Mouse (Mus musculus) lung, embryonic 15.5 days (tissue): ENCODE results near the gene Mlkl. TPM values are rescaled to one million over a fixed set of nuclear protein-coding genes. Genes with fewer than 3 reads are reported as not detected.

Experiments used
- ATAC-seq: fragments of 200-750 bp; cut with Nextera tagmentation; 2 replicates; pipeline ENCODE4 v1.8.0; 2017; ENCODE audit warnings: moderate number of reproducible peaks, borderline replicate concordance; ENCODE audit not compliant: low FRiP score, low TSS enrichment; ENCODE audit errors: extremely low read depth
- H3K27ac ChIP-seq: fragments of 300-500 bp; sonication (generic); 2 replicates; pipeline ENCODE4 v1.5.1; 2015; ENCODE audit warnings: moderate library complexity, mild to moderate bottlenecking, inconsistent platforms
- H3K27me3 ChIP-seq: fragments of 300-500 bp; sonication (generic); 2 replicates; pipeline ENCODE4 v1.6.1; 2015; ENCODE audit warnings: inconsistent platforms
- H3K36me3 ChIP-seq: fragments of 300-500 bp; sonication (generic); 2 replicates; pipeline ENCODE4 v1.6.1; 2015; ENCODE audit warnings: inconsistent platforms
- H3K4me1 ChIP-seq: fragments of 300-500 bp; sonication (generic); 2 replicates; pipeline ENCODE4 v1.6.1; 2015; ENCODE audit warnings: inconsistent platforms
- H3K4me2 ChIP-seq: fragments of 300-500 bp; sonication (generic); 2 replicates; pipeline ENCODE4 v1.6.1; 2015; ENCODE audit warnings: inconsistent platforms, mild to moderate bottlenecking, moderate library complexity
- H3K4me3 ChIP-seq: fragments of 300-500 bp; sonication (generic); 2 replicates; pipeline ENCODE4 v1.5.1; 2015; ENCODE audit warnings: mild to moderate bottlenecking, inconsistent platforms
- H3K9ac ChIP-seq: fragments of 300-500 bp; sonication (generic); 2 replicates; pipeline ENCODE4 v1.6.1; 2015; ENCODE audit warnings: inconsistent platforms
- H3K9me3 ChIP-seq: fragments of 300-500 bp; sonication (generic); 2 replicates; pipeline ENCODE4 v1.6.1; 2016; ENCODE audit warnings: inconsistent platforms
- WGBS: fragments of 180-500 bp; shearing (Covaris S2); methylation state at CpG from one replicate; pipeline ENCODE4 v1.1.7; 2015; 5-methylcytosine and 5-hydroxymethylcytosine counted together
- polyA plus RNA-seq: library from polyadenylated mRNA; unstranded; fragments of >200 nt; fragmentation: Nextera tagmentation; extraction: Ambion mirVana; gene quantifications from 2 replicates; pipeline ENCODE4 v1.2.1, GENCODE M21; 2015

The Mlkl gene
- polyA plus RNA-seq: 4.3 and 5.2 TPM in 2 replicates

DNA sequence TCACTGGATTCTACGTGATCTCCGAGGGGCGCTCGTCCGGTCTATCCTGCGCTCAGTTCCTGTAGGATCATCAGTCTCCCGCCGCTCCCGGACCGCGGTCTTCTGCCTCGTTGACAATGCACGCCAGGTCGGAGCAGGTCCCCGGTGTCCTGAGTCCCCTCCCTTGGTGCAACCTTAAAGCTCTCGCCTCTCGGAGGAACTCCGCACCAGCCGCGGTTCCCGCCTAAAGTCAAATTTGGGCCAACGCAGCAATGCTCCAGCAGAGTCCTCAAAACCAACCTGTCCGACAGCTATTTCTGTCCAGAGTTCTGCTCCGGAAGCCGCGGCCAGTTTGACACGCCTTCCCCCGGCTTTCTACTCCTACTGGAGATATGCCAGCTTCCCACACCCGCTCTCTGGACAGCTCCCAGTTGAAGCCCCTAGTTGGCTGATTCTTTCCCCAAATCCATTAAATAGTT is at the start of gene Mlkl:
Gene Mlkl (minus strand): TSS at position 288 of the 458 bp plus-strand sequence.
- H3K36me3 ChIP-seq: no peaks in the 10 kb centered on the region
- peak within 1 kb of the TSS; percentile 27 for H3K27ac ChIP-seq
- H3K27me3 ChIP-seq: no peaks in the 10 kb centered on the region
- ATAC-seq: peak; percentile 31; the same call in 1 of the 2 replicates
- no peaks in the 10 kb centered on the region for H3K9me3 ChIP-seq
- WGBS: 1% methylated on average over 29 of the region's 29 CpGs
- H3K4me1 ChIP-seq: 0 out of 2 replicates have a peak, but pooled peaks cover 12% of the 10 kb centered on the region
- peak within 1 kb of the TSS; percentile 48 for H3K4me3 ChIP-seq
- peak within 1 kb of the TSS; percentile 36 for H3K9ac ChIP-seq
- H3K4me2 ChIP-seq: peak within 1 kb of the TSS; percentile 86

DNA sequence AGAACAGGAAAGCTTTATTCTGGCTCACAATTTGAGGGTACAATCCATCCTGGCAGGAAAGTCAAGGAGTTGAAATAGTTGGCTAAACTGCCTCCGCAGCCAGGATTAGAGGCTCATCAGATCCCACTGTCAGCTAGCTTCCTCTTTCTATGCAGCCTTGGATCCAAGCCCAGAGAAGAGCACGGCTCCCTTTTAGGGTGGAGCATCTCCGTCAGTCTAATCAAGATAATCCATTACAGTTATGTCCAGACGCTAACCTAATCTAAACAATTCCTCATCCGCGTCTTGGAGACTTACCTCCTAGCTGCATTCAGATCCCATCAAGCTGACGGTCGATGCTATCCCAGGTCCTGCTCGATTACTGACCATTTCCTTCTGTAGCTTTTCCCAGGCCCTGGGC is 47.9 kb upstream of the Mlkl start:
- Histone ChIP-seq H3K27ac (no peak overlapping the region), H3K4me1 (no peaks in the 10 kb centered on the region), H3K9ac (no peak overlapping the region), H3K4me3 (no peak overlapping the region), H3K9me3 (no peaks in the 10 kb centered on the region), H3K27me3 (peaks cover 9% of the 10 kb centered on the region; the same call in 1 of the 2 replicates), H3K36me3 (no peaks in the 10 kb centered on the region), H3K4me2 (no peak overlapping the region)
- 31% methylated on average over 9 of the region's 9 CpGs for WGBS
- ATAC-seq: no peak

DNA sequence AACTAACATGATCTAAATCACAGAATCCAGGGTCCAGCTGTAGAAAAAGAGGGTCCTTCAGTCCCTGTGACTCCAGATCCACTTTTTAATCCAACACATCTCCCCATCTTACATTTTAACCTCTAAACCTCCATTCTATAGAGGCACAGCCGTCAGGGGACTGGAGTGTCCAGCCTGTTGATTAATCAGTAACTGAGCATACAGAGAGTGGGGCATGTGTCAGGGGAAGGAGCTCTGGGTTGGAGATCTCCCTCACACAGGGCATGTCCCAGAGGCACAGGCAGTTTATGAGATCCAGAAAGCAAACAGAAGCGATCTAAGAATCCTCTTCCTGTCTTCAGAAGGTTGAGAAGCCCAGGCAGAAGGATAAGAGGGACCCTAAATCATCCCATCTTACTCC is 46.7 kb upstream of the Mlkl start:
- Histone ChIP-seq H3K4me2 (no peak overlapping the region), H3K4me3 (no peak overlapping the region), H3K9me3 (no peaks in the 10 kb centered on the region), H3K4me1 (no peaks in the 10 kb centered on the region), H3K9ac (no peak overlapping the region), H3K27ac (no peak overlapping the region), H3K36me3 (no peaks in the 10 kb centered on the region), H3K27me3 (0 out of 2 replicates have a peak, but pooled peaks cover 6% of the 10 kb centered on the region)
- ATAC-seq: no peak
- 43% methylated on average over 2 of the region's 2 CpGs for WGBS

DNA sequence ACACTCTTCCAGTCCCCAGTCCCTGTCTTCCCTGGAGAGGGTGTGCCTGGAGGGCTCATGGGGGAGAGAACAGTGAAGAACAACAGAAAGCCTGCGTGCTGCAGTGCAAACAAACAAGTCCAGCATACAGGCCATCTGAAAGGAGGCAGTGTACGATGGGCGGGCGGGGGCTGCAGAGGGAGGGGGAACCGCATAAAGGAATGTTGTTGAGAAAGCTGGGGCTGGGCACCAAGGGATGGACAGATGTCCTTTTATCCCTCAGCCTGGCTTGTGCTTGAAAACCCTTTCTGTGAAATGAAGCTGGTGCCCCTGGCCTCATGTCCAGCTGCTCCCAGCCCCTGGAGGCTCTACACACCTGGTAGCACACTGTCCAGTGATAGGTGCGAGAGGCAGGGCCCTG is 37.2 kb upstream of the Mlkl start:
- Histone ChIP-seq H3K4me3 (no peak overlapping the region), H3K9ac (no peak overlapping the region), H3K36me3 (no peaks in the 10 kb centered on the region), H3K4me1 (no peaks in the 10 kb centered on the region), H3K27me3 (no peaks in the 10 kb centered on the region), H3K27ac (no peak overlapping the region), H3K9me3 (no peaks in the 10 kb centered on the region), H3K4me2 (no peak overlapping the region)
- WGBS: 53% methylated on average over 6 of the region's 6 CpGs
- no peak for ATAC-seq

DNA sequence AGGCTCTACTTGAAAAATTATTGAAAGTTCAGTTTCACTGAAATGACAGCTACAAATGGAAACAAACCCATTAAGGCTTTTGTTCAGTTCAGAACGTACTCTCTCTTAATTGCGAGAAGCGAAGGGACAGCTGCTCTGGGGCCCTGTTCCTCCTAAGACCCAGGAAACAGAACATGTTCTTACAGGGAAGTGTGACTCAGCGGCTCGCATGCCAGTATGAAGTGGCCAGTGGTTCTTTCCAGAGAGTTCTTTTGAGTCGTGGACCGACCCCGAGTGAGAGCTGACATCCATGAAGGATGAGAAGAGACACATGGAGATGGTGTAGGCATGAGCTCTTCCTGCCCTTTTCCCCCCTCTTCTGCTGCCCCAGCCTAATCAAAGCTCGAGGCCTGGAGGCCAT is 31.7 kb upstream of the Mlkl start:
- Histone ChIP-seq H3K27ac (no peak overlapping the region), H3K36me3 (no peaks in the 10 kb centered on the region), H3K4me3 (no peak overlapping the region), H3K9me3 (no peaks in the 10 kb centered on the region), H3K4me1 (no peaks in the 10 kb centered on the region), H3K9ac (no peak overlapping the region), H3K4me2 (no peak overlapping the region), H3K27me3 (no peaks in the 10 kb centered on the region)
- no peak for ATAC-seq
- 73% methylated on average over 9 of the region's 9 CpGs for WGBS

DNA sequence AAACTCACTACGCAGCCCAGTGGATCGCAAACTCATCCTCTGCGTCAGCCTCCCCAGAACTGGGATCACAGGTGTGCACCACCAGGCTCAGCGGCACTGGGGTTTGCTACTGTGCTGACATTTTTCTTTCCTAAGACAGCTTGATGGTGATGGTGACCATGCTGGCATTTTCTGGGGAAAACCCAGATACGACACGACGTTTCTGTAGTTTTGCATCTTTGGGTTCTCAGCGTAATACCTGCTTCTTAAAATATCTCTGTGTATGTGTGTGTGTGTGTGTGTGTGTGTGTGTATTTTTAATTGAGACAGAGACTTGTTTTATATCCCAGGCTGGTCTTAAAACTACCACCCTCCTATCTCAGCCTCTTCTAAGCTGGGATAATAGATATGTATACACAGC is 29.4 kb upstream of the Mlkl start:
- Histone ChIP-seq H3K4me2 (peak overlapping the region; percentile 19; the same call in 1 of the 2 replicates), H3K4me1 (no peaks in the 10 kb centered on the region), H3K27ac (no peak overlapping the region), H3K27me3 (no peaks in the 10 kb centered on the region), H3K9ac (no peak overlapping the region), H3K9me3 (no peaks in the 10 kb centered on the region), H3K36me3 (no peaks in the 10 kb centered on the region), H3K4me3 (no peak overlapping the region)
- WGBS: 74% methylated on average over 8 of the region's 8 CpGs
- no peak for ATAC-seq

DNA sequence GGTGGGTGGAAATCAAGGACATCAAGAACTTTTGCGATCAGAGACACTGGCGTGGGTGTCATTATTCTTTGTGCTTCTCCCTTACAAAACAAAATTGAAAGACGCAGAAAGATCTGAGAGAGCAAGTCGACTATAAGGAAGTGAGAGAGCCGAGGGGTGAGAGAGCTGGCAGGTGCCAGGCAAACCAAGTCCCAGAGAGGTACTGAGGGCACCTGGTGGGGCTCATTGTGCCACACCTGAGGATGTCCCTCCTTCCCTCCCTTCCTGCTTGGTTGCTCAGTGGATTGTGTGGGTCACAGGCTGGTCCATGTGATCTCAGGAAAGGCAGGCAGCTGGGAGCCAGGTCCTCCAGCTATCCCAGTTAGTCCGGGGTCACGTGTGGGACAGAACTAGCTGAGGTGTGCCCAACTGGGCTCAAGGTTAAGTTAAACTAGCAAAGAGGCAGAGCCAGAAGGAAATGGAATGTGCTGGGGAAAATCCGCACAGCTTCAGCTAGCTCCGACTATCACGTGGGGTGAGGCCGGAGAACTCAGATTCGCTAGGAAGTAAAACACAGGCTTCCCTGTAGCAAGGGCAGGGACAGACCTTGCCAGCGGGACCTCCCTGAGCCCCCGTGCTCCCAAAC is 28.7 kb upstream of the Mlkl start:
- no peaks in the 10 kb centered on the region for H3K27me3 ChIP-seq
- H3K27ac ChIP-seq: no peak overlapping the region
- 30% methylated on average over 14 of the region's 14 CpGs for WGBS
- H3K4me3 ChIP-seq: no peak overlapping the region
- H3K4me2 ChIP-seq: peak overlapping the region; percentile 19; the same call in 1 of the 2 replicates
- H3K9ac ChIP-seq: no peak overlapping the region
- H3K36me3 ChIP-seq: no peaks in the 10 kb centered on the region
- ATAC-seq: no peak
- H3K9me3 ChIP-seq: no peaks in the 10 kb centered on the region
- H3K4me1 ChIP-seq: no peaks in the 10 kb centered on the region

DNA sequence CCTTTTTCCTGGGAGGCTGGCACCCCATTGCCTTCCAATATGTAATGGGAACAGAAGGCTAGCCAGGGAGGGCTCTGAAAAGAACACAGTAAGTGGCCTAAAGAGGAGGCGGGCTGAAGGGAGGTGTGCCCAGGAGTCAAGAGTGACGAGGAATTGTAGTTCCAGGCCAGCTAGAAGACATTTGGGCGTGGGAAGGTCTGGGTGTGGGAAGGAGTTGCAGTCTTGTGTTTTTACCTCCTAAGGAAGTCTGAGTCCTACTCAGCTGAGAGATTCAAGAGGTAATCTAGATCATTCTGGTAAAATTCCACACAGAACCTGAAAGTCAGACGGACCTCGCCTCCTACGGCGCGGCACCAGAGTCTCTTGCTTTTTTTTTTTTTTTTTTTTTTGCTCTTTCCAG is 25.5 kb upstream of the Mlkl start:
- Histone ChIP-seq H3K4me3 (no peak overlapping the region), H3K4me1 (0 out of 2 replicates have a peak, but pooled peaks cover 3% of the 10 kb centered on the region), H3K4me2 (no peak overlapping the region), H3K27me3 (no peaks in the 10 kb centered on the region), H3K36me3 (no peaks in the 10 kb centered on the region), H3K9me3 (no peaks in the 10 kb centered on the region), H3K27ac (no peak overlapping the region), H3K9ac (no peak overlapping the region)
- ATAC-seq: no peak
- WGBS: 71% methylated on average over 8 of the region's 8 CpGs

DNA sequence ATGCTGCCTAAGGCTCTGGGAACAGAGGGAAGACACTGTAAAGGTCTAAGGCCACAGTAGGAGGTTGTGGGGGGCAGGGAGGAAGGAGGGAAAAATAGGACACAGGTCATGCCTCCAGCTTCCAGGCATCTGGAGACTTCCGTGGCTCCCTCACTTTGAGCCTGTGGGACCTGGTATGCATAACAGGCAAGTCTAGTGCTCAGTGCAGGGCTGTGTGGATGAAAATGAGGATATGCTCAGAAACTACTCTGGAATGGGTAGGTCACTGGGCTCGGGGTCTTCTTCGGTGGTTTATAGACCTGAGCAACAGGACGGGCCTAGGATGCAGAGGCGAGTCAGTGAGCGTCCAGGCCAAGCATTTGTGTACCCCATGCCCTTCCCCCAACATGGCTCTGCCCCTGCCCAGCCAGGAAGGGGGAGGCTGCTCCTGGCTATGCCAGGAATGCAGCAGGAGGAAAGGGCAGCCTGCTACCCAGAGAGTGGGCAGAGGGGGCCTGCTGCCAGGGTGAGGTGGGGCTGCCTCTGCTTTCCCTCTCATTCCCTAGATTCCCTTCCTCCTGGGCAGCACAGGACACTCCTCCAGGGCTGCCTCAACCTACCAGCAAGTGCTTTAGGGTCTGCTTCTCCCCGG is 22.7 kb upstream of the Mlkl start:
- no peak overlapping the region for H3K4me3 ChIP-seq
- no peaks in the 10 kb centered on the region for H3K9me3 ChIP-seq
- no peak overlapping the region for H3K4me2 ChIP-seq
- no peak overlapping the region for H3K9ac ChIP-seq
- no peak overlapping the region for H3K27ac ChIP-seq
- no peak for ATAC-seq
- 51% methylated on average over 7 of the region's 7 CpGs for WGBS
- 0 out of 2 replicates have a peak, but pooled peaks cover 3% of the 10 kb centered on the region for H3K4me1 ChIP-seq
- no peaks in the 10 kb centered on the region for H3K27me3 ChIP-seq
- no peaks in the 10 kb centered on the region for H3K36me3 ChIP-seq

DNA sequence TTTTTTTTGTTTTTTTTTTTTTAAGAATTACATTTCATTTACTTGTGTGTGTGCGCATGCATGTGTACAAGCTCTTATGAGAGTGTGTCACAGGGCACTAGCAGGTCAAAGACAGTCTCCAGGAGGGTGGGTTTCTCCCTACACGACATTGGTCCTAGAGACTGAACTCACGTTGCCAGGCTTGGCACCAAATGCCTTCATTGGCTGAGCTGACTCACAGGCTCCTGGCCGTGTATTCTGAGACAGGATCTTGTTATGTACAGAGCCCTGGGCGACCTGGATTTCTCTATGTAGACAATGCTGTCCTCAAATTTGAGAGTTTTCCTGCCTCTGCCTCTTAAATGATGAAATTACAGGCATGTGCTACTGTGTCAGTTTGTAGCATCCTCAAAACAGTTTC is 22.0 kb upstream of the Mlkl start:
- H3K4me1 ChIP-seq: 0 out of 2 replicates have a peak, but pooled peaks cover 3% of the 10 kb centered on the region
- no peak overlapping the region for H3K9ac ChIP-seq
- H3K4me3 ChIP-seq: no peak overlapping the region
- H3K27ac ChIP-seq: no peak overlapping the region
- H3K4me2 ChIP-seq: no peak overlapping the region
- no peaks in the 10 kb centered on the region for H3K9me3 ChIP-seq
- no peak for ATAC-seq
- no peaks in the 10 kb centered on the region for H3K27me3 ChIP-seq
- no peaks in the 10 kb centered on the region for H3K36me3 ChIP-seq
- WGBS: 65% methylated on average over 5 of the region's 5 CpGs

DNA sequence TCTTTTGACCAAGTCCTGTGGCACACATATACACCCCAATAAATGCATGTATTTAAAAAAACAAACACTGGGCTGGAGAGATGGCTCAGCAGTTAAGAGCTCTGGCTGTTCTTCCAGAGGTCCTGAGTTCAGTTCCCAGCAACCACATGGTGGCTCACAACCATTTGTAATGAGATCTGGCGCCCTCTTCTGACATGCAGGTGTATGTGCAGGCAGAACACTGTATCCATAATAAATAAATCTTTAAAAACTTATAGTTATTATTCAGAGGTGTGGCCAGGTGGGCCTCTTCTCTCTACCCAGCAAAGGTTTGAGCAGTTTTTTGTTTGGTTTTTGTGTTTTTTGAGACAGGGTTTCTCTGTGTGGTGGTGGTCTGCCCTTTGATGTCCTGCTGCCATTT is 20.9 kb upstream of the Mlkl start:
- Histone ChIP-seq H3K4me3 (no peak overlapping the region), H3K9me3 (no peaks in the 10 kb centered on the region), H3K9ac (no peak overlapping the region), H3K4me2 (no peak overlapping the region), H3K27me3 (no peaks in the 10 kb centered on the region), H3K36me3 (no peaks in the 10 kb centered on the region), H3K4me1 (0 out of 2 replicates have a peak, but pooled peaks cover 3% of the 10 kb centered on the region), H3K27ac (no peak overlapping the region)
- 50% methylated on average over 1 of the region's 1 CpGs for WGBS
- no peak for ATAC-seq

DNA sequence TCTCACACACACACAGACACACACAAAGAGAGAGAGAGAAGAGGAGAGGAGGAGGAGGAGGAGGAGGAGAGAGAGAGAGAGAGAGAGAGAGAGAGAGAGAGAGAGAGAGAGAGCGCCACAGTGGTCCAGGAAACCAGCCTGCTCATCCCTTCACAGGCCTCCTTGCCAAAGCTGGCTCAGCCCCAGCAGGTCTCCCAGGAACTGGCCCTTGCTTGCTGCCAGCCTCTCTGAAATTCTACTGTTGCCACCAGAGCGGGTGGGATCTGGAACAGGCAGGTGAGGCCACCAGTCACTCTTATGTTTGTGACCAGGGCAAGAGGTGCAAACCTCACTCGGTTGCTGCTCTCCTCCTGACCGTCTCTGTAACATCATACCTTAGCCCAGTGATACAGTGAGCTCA is 19.5 kb upstream of the Mlkl start:
- Histone ChIP-seq H3K4me1 (0 out of 2 replicates have a peak, but pooled peaks cover 3% of the 10 kb centered on the region), H3K4me3 (no peak overlapping the region), H3K4me2 (no peak overlapping the region), H3K9ac (no peak overlapping the region), H3K27ac (no peak overlapping the region), H3K27me3 (no peaks in the 10 kb centered on the region), H3K36me3 (no peaks in the 10 kb centered on the region), H3K9me3 (no peaks in the 10 kb centered on the region)
- ATAC-seq: no peak
- WGBS: 60% methylated on average over 4 of the region's 4 CpGs
